Mouse (Mus musculus) brain, adult 10 weeks (tissue): ENCODE measurements around the gene Grin2d. TPM values are rescaled to one million over a fixed set of nuclear protein-coding genes. Genes with fewer than 3 reads are reported as not detected.

ENCODE experiments used
- polyA plus RNA-seq: library from polyadenylated mRNA; stranded (reverse); fragments of 350-450 nt; fragmentation: Illumina TruSeq; extraction: RNeasy Lipid Tissue Mini Kit (QIAGEN cat#74804); gene quantifications from one replicate; pipeline ENCODE4 v1.2.3, GENCODE M21; 2015; ENCODE audit warnings: low read depth, low replicate concordance

Gene Grin2d
- 7.3 TPM for polyA plus RNA-seq

GRCm38 (mm10) chr7:45878278-45878677, at the start of gene Grin2d:
Gene Grin2d, minus strand, starts transcription at chr7:45878378.

DNA sequence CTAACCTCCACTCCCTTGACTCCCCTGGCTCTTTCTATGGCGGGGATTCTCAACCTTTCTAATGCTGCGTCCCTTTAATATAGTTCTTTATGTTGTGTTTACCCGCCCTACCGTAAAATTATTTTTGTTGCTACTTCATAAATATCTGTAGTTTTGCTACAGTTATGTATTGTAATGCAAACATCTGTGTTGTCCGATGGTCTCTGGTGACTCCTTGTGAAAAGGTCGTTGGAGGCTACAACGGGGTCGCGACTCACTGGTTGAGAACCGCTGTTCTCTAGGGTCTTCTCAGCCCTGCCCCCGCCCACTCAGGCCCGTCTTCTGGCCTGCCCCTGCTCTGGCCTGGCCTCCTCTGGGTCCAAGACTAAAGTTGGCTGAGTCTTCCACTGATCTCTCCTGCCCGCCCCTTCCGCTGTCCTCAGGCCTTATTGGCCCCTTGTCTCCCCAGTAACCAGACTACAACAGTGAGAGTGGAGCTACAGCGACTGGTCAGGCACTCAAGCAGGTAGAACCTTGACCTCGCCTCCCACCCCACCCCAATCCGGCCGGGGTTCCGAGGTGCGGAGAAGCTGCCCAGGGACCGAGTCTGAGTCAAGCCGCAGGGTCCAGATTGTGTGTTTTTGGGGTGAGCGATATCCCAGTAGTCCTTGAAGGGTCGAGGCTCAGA, 45.7 kb upstream of the Grin2d start, which contains the start of gene Ccdc114:
TSS of gene Ccdc114 (plus strand) at position 311 of the 667 bp plus-strand sequence.

GRCm38 (mm10) chr7:45921242-45921621, 43.1 kb upstream of the Grin2d start, which contains the start of gene Emp3:
Gene Emp3, minus strand, starts transcription at chr7:45921404.

DNA sequence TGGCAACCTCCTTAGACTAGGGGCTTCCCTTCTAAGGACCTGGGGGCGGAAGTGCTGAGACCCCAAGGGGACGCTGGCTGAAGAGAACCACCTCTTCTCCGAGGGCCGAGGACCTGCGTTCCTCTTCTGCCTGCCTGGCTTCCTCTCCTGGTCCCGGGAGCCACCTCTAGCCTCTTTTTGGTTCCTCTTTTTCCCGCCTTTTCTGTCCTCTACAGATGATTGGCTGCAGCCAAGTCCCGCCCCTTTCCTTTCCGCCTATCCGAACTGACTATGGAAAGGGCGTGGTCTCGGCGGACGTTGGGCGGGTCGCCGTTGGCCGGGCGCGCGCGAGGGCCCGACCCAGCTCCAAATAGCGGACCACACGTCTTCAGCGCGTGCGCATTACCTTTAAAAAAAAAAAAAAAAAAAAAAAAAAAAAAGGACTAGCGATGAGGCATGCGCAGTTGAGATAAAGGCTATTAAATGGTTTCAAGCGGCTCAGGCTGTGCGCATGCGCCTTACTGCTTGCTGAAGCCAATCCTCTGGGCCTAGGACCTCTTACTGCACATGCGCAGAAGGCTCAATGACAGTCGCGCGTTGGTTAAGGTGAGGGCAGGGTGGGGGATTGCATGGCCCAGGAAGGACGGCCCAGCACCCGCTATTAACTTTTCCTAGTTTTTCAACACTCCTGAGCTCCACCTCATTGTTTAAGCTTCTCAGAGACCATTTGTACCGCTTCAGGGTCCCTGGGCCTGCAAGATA, 18.5 kb upstream of the Grin2d start, which contains the start of the genes Syngr4 and Tmem143:
TSS of gene Syngr4 (minus strand) at position 198 of the 741 bp plus-strand sequence.
TSS of gene Tmem143 (plus strand) at position 425 of the 741 bp plus-strand sequence.

DNA sequence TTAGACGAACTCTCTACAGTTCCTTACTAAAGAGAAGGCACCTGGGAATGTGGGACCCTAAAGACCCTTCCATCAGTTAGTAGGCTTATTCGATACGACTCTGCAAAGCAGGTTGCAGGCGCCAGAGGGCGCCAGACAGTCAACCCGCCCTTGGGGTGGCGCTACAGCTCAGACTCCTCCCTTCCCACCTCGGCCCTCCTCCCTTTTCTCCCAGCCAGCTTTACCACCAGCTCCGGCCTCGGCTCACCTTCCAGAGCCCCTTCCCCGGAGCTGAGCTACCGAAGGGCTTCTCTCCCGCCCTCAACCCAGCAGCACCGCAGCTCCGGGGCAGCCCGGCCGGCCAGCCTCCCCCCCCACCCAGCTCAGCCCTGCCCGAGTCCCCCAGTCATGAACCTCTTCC, 5.6 kb downstream of the Grin2d start, which contains the start of gene Kdelr1:
TSS of gene Kdelr1 (plus strand) at position 149 of the 400 bp plus-strand sequence.

DNA sequence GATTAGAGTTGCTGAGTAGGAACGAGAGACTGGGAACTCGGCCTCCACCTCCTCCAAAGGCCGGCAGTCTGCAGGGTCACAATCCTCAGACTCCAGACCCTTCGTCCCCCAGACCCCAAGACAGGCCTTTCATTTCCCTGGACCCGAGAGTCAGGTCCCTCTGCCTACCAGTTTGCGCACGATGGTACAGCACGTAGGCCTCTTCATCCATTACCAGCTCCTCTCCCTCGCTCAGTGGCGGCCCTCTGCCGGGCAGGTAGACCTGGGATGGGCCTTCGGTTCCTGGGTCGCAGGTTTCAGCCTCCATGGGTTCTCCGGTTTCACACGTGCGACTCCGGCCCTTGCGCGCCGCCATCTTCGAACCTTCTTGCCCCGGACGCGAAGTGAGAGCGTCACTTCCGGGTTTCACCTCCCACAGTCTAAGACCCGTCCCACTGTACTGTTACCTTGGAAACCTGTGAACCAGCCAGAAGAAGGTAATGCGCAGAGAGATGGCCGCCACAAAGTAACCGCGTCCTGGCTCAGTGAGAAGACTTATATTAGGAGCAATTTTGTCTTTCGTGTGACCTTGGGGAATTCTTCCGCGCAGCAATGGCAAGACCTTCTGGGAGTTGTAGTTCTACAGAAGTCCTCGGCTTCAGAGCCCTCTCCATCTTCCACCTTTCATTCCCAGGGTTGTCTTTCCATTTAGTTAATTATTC, 47.6 kb downstream of the Grin2d start, which contains the start of gene Grwd1:
TSS of gene Grwd1 (minus strand) at position 518 of the 701 bp plus-strand sequence.

GRCm38 (mm10) chr7:45824598-45824997, 53.6 kb downstream of the Grin2d start, which contains the start of gene Kcnj14:
Gene Kcnj14, minus strand, starts transcription at chr7:45824782.

DNA sequence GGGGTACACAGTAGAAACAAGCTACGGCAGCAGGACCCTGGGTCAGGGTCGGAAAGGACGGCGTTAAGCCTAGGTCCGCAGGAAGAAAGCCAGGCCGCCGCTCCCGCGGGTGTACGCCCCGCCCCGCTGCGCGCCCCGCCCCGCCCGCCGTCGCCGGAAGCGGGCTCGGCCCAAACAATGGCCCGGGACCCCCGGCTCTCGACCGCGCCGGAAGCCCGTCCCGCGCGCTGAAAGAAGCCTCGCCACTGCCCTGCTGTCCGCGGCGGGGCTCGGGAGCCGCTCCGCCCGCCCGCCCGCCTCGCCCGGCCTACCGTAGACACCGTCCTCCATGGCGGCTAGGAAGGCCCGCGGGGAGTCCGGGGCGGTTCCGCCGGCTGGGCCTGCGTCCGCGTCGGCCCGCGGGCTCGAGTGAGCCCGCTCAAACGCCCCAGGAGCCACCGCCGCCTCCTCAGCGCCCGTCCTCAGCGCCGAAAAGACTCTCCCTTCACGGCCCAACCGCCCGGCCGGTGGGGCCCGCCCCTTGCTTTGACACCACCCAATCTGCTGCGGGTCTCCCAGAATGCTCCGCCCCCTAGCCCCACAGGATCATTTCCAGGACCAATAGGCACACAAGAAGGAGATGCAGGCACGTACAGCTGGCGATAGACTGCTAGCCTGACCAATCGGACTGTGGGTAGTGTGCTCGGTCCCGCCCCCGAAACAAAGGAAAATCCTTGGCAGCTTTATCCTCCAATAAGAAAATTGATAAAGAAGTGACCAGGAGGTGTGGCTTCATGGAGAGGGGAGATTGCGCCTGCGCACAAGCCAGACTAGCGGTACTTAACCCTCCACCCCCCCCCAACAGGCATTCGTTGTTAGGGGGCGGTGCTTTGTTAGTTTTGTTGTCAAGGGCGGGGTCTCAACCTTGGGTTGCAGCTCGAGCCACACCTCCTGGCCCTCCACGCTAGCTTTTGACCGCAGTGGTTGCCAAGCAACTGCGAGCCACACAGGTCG, 64.1 kb downstream of the Grin2d start, which contains the start of gene Cyth2:
TSS of gene Cyth2 (minus strand) at position 795 of the 993 bp plus-strand sequence.

GRCm38 (mm10) chr7:45784524-45785372, 93.4 kb downstream of the Grin2d start, which contains the start of gene Sult2b1:
Gene Sult2b1, minus strand, starts transcription at chr7:45784669.

DNA sequence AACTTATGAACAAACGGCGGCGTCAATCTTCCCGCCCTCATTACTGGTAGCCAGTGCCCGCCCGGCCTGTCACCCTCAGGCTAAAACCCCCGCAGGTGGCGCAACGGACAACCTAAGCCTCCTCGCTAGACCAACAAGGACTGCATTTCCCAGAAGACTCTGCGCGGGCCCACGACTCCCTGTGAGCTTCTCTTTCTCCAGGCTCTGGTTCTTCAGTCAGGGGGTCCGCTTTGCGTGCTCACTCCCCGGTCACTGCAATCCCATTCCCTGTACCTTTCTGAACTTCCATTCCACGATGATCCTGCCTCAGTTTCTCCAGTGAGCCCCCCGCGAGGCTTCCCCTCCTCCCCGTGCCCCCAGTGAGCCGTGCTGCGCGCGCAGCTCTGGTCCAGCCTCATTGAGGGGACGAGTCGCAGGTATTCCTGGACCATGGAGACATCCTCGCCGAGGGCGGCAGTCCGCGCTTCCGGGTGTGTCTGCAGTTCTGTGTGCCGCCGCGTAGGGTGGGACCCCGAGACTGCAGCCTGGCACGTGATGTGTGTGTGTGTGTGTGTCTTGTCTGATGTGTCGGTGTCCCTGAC, 94.6 kb downstream of the Grin2d start, which contains the start of gene Lmtk3:
TSS of gene Lmtk3 (plus strand) at position 228 of the 581 bp plus-strand sequence.

Other genes starting within 250 kb of the Grin2d start
- gene Mamstr, start 238.4 kb downstream of the Grin2d start, polyA plus RNA-seq: 4.0 TPM
- 0.31 TPM for gene Fut2, start 212.0 kb downstream of the Grin2d start, polyA plus RNA-seq
- gene Ntn5, start 194.4 kb downstream of the Grin2d start, polyA plus RNA-seq: 5.4 TPM
- 1.1 TPM for gene Sec1, start 184.0 kb downstream of the Grin2d start, polyA plus RNA-seq
- gene Car11, start 178.5 kb downstream of the Grin2d start, polyA plus RNA-seq: 234 TPM
- gene Dbp, start 173.3 kb downstream of the Grin2d start, polyA plus RNA-seq: 80.7 TPM
- gene Rpl18, start 162.9 kb downstream of the Grin2d start, polyA plus RNA-seq: 458 TPM
- 18.2 TPM for gene Sphk2, start 160.4 kb downstream of the Grin2d start, polyA plus RNA-seq
- not detected for gene Fam83e, start 157.2 kb downstream of the Grin2d start, polyA plus RNA-seq
- gene Spaca4, start 152.6 kb downstream of the Grin2d start, polyA plus RNA-seq: not detected
- 101 TPM for gene Lmtk3, start 94.6 kb downstream of the Grin2d start, polyA plus RNA-seq
- 17.1 TPM for gene Sult2b1, start 93.7 kb downstream of the Grin2d start, polyA plus RNA-seq
- gene Cyth2, start 63.8 kb downstream of the Grin2d start, polyA plus RNA-seq: 173 TPM
- 2.9 TPM for gene Kcnj14, start 53.6 kb downstream of the Grin2d start, polyA plus RNA-seq
- gene Grwd1, start 47.4 kb downstream of the Grin2d start, polyA plus RNA-seq: 15.6 TPM
- 88.2 TPM for gene Kdelr1, start 5.6 kb downstream of the Grin2d start, polyA plus RNA-seq
- gene Syngr4, start 18.3 kb upstream of the Grin2d start, polyA plus RNA-seq: not detected
- gene Tmem143, start 18.6 kb upstream of the Grin2d start, polyA plus RNA-seq: 23.1 TPM
- gene Emp3, start 43.0 kb upstream of the Grin2d start, polyA plus RNA-seq: 3.6 TPM
- 2.9 TPM for gene Ccdc114, start 45.7 kb upstream of the Grin2d start, polyA plus RNA-seq
- 1.2 TPM for gene Abcc6, start 151.9 kb upstream of the Grin2d start, polyA plus RNA-seq
- gene Nomo1, start 155.3 kb upstream of the Grin2d start, polyA plus RNA-seq: 68.6 TPM
- 34.7 TPM for gene Kcnj11, start 222.4 kb upstream of the Grin2d start, polyA plus RNA-seq